Mouse (Mus musculus) frontal cortex, postnatal 14 days (tissue): Measurements from ENCODE around the gene Tpst1.

Source experiments
- DNase-seq, 2 experiments: peaks; one replicate each; pipeline ENCODE4 v3.0.0; 2022; ENCODE audit warnings: low spot score in 2 of 2

Tpst1 gene

GRCm38 (mm10) chr5:130089626-130090393, 16.7 kb downstream of the Tpst1 start:
- DNase-seq, result no peak

DNA sequence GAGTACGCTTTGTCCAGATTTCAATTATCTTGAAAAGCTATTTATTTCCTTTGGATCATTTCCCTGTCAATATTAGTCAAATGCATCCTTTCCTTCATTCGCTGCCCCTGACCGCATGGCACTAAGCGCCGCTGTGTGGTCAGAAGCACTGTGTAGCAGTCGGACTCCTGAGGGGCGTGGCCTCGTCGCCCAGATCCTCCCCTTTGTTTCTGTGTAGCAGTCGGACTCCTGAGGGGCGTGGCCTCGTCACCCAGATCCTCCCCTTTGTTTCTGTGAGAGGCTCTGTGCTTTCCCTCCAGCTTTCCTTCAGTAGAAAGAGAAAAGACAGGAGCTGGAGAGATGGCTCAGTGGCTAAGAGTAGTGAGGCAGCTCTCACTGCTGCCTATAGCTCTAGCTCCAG, 23.6 kb downstream of the Tpst1 start:
- DNase-seq, result no peak

DNA sequence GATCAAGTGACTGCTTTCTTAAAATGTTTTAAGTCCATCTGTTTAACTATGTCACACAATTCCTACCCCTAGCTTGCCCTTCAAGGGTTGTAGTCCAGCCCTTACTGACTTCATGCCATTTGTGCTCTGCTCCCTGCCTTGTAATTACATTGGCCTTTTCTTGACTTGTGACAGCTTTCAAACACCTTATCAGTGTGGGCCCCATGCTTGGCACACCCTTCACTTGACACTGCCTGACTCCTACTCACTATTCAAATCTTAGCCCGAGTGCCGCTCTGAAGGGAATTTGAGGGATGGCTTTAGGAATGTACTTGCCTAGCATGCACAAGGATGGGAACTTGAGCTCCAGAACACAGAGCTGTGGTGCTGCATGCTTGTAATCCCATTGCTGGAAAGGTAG, 24.7 kb downstream of the Tpst1 start:
- no peak for DNase-seq

DNA sequence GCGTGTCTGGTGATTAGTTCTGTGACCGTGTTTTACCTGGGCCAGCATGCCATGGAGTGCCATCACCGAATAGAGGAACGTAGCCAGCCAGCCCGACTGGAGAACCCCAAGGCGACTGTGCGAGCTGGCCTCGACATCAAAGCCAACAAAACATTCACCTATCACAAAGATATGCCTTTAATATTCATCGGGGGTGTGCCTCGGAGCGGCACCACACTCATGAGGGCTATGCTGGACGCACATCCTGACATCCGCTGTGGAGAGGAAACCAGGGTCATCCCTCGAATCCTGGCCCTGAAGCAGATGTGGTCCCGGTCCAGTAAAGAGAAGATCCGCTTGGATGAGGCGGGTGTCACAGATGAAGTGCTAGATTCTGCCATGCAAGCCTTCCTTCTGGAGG, 28.6 kb downstream of the Tpst1 start:
- no peak for DNase-seq

- DNase-seq, result no peak
Measured at GRCm38 (mm10) chr5:130109348-130109747, 36.2 kb downstream of the Tpst1 start.

GRCm38 (mm10) chr5:130110632-130111464, 37.7 kb downstream of the Tpst1 start:
- no peak for DNase-seq

- no peak for DNase-seq
Measured at GRCm38 (mm10) chr5:130112653-130113052, 39.5 kb downstream of the Tpst1 start.

- DNase-seq, result no peak
Measured at GRCm38 (mm10) chr5:130116116-130116515, 43.0 kb downstream of the Tpst1 start.

- DNase-seq, result no peak
Measured at GRCm38 (mm10) chr5:130116857-130117256, 43.7 kb downstream of the Tpst1 start.

DNA sequence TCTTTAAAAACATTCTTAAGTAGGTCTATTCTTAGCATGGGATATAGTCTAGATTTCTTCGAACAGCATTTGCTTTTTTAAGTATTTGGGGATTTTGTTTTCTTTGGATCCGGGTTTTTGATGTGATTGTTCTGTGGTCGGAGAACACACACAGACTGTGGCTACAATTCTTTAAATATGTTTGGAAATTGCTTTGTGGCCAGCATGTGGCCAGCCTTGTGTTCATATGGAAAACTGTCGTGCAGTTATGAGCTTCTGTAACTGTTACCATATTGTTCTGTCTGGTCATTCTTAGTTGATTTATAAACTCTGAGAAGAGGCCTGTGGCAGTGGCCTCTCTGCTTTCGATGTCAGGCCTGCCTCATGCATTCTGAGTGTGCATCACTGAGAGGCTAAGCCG, 44.8 kb downstream of the Tpst1 start:
- no peak for DNase-seq

- DNase-seq, result no peak
Measured at GRCm38 (mm10) chr5:130119236-130119635, 46.1 kb downstream of the Tpst1 start.

DNA sequence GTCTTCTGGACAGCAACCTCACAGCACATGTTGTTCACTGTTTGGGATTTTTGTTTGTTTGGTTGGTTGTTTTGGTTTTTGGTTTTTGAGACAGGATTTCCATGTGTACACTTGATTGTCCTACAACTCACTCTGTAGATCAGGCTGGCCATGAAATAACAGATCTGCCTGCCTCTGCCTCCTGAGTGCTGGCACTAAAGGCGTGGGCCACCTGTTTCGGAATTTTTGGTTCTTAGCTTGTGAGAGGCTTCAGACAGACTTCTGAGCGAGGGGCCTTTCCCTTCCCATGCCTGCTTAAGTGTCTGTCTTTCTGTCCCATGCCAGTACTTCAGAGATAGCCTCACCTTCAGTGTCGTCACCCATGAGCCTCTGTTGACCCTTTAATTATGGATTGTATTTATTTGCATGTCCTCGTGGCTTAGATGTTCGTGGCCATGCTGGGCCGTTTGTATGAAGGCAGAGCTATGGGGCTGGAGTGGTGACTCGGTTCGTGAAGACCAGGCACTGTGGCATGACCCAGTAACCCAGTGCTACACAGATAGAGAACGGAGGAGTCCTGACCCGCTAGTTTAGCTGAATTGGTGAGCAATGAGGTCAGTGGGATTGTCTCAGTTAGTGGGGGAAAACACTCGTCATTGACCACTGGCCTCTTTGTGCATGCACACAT, 47.1 kb downstream of the Tpst1 start:
- DNase-seq, result no peak

DNA sequence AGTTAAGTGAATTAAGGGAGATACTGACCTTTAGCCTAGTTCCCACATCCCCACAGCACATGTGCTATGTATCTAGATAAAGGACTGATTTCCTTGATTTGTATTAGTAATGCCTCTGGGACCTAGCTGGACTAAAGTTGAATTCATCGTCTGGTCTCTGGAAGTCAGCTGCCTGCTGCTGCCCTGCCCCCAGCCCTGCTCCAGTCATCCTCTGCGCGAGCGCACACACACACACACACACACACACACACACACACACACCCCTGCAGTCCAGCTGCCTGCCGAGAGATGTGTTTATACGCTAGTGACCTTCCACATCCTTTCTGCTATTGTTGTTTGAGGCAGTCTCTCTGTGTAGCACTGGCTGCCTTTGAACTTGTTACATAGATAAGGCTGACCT, 47.8 kb downstream of the Tpst1 start:
- DNase-seq, result no peak

DNA sequence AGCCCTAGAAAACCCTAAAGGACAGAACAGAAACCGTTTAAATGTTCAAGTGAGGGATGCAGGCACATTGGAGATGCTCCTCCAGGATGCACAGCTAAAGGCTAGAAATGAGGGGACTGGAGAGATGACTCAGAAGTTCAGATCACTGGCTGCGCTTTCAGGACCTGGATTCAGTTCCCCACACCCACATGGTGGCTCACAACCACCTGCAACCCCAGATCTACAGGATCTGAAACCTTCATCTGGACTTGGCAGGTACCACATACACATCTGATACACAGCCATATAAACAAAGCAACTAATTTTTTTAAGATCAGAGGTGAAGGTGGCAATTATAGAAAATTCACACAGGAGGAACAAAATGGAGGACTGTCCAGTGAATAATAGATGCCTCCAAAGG, 49.2 kb downstream of the Tpst1 start:
- DNase-seq, result no peak

- no peak for DNase-seq
Measured at GRCm38 (mm10) chr5:130124271-130124670, 51.1 kb downstream of the Tpst1 start.

GRCm38 (mm10) chr5:130128686-130129523, 55.8 kb downstream of the Tpst1 start:
- DNase-seq, result no peak

- no peak for DNase-seq
Measured at GRCm38 (mm10) chr5:130129524-130129793, 56.3 kb downstream of the Tpst1 start.

DNA sequence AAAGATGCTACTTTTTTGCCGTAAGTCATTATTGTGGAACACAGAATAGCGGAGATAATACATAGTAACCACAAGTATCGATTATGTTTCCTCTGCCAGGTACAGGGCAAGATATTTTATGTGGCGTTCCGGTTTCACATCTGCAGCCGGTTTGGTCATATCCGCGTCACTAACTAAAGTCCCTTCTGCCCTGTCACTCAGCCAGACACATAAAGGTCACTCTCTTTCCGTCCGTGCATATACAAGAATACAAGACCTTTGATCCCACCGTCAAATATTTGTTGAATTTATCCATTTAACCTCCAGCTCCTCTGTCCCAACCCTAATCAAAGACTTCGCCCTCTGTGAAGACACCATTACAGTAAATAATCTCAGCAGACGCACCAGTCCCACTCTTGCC, 63.5 kb downstream of the Tpst1 start:
- DNase-seq, result no peak

GRCm38 (mm10) chr5:130139393-130139792, 66.3 kb downstream of the Tpst1 start:
- peak; percentile 46 to 70 for DNase-seq

GRCm38 (mm10) chr5:130141138-130141537, 68.0 kb downstream of the Tpst1 start:
- DNase-seq, result no peak

- DNase-seq, result no peak
Measured at GRCm38 (mm10) chr5:130142041-130142440, 68.9 kb downstream of the Tpst1 start.

DNA sequence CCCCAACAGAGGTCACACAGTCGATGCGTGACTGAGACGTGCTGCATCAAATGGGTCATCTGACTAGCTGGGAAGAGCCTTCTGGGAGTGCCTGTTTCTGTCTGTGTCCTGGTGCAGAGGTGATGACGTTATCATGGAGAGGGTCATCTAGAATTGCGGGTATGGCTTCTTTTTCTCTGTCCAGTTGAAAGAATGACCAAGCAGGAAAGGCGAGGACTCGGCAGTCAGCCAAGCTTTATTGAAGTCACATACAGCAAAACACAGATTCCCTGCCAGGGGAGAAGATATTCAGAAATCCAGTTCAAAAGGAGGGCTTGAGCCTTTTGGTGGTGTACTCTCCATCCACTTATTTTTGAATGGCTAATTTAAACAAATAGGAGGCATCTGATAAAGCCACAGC, 70.0 kb downstream of the Tpst1 start:
- DNase-seq, result no peak
